Mouse (Mus musculus) limb, embryonic 14.5 days (tissue): ENCODE data around the gene Ppil1. TPM values are rescaled to one million over a fixed set of nuclear protein-coding genes. Genes with fewer than 3 reads are reported as not detected.
"Not testable (repeated sequence)": the region's sequence is repeated elsewhere in the genome, so short reads cannot be mapped to it uniquely, and the experiment has no call there.

ENCODE experiments used
- ATAC-seq: fragments of 200-750 bp; cut with Nextera tagmentation; 2 replicates; pipeline ENCODE4 v1.8.0; 2017; ENCODE audit warnings: low read depth, moderate number of reproducible peaks, moderate TSS enrichment; ENCODE audit not compliant: low FRiP score
- DNase-seq: peaks from one replicate; pipeline ENCODE4 v3.0.0-alpha.2; 2015; ENCODE audit warnings: low spot score
- H3K27ac ChIP-seq: fragments of 300-500 bp; sonication (generic); replicated peaks from 2 replicates; pipeline ENCODE4 v1.5.1; 2014; ENCODE audit warnings: low read depth, mild to moderate bottlenecking, low read length, moderate library complexity, mixed read lengths
- H3K27me3 ChIP-seq: fragments of 300-500 bp; sonication (generic); 2 replicates; pipeline ENCODE4 v1.6.1; 2014; ENCODE audit warnings: low read length, mixed read lengths; ENCODE audit not compliant: control insufficient read depth, insufficient read depth
- H3K36me3 ChIP-seq: fragments of 300-500 bp; sonication (generic); 2 replicates; pipeline ENCODE4 v1.6.1; 2014; ENCODE audit warnings: mild to moderate bottlenecking, low read length, moderate library complexity, mixed read lengths; ENCODE audit not compliant: control insufficient read depth, insufficient read depth
- H3K4me1 ChIP-seq: fragments of 300-500 bp; sonication (generic); 2 replicates; pipeline ENCODE4 v1.6.1; 2014; ENCODE audit warnings: antibody characterized with exemption, low read length, mixed read lengths; ENCODE audit not compliant: control insufficient read depth, insufficient read depth
- H3K4me2 ChIP-seq: fragments of 300-500 bp; sonication (generic); replicated peaks from 2 replicates; pipeline ENCODE4 v1.6.1; 2014; ENCODE audit warnings: low read depth, mild to moderate bottlenecking, low read length, moderate library complexity; ENCODE audit not compliant: severe bottlenecking
- H3K4me3 ChIP-seq: fragments of 300-500 bp; sonication (generic); replicated peaks from 2 replicates; pipeline ENCODE4 v1.5.1; 2014; ENCODE audit warnings: low read length
- H3K9ac ChIP-seq: fragments of 300-500 bp; sonication (generic); 2 replicates; pipeline ENCODE4 v1.6.1; 2014; ENCODE audit warnings: mild to moderate bottlenecking, low read depth, low read length, moderate library complexity; ENCODE audit not compliant: severe bottlenecking
- H3K9me3 ChIP-seq: fragments of 300-500 bp; sonication (generic); 2 replicates; pipeline ENCODE4 v1.6.1; 2016; ENCODE audit warnings: low read length; ENCODE audit not compliant: control insufficient read depth
- POLR2A ChIP-seq: fragments of 200-500 bp; IDR thresholded peaks from 2 replicates; pipeline ENCODE4 v1.8.0; 2012; ENCODE audit warnings: inconsistent platforms, mild to moderate bottlenecking, moderate library complexity, borderline replicate concordance; ENCODE audit not compliant: insufficient read depth, insufficient read length; ENCODE audit errors: extremely low read depth
- WGBS: fragments of 180-500 bp; shearing (Covaris S2); extraction: QIAGEN DNeasy Blood & Tissue Kit; methylation state at CpG from one replicate; pipeline ENCODE4 v1.1.7; 2014; 5-methylcytosine and 5-hydroxymethylcytosine counted together
- polyA plus RNA-seq, 2 experiments: library from polyadenylated mRNA; depleted of rRNA in 1 of 2; stranded (reverse) in 1 of 2; unstranded in 1 of 2; fragments of >200 nt; fragmentation: Nextera tagmentation in 1 of 2; extraction: Ambion mirVana in 1 of 2; gene quantifications; 2 replicates each; pipeline versions ENCODE4 v1.2.1 to v1.2.3; 2012 to 2014

Gene Ppil1
- polyA plus RNA-seq, 2 experiments, result 78.5 to 130 TPM

- Histone ChIP-seq H3K27me3 (no peaks in the 10 kb centered on the region), H3K9me3 (no peaks in the 10 kb centered on the region), H3K36me3 (peaks cover 57% of the 10 kb centered on the region), H3K27ac (no peak overlapping the region), H3K4me3 (no peak overlapping the region), H3K4me1 (peaks cover 6% of the 10 kb centered on the region; the same call in 1 of the 2 replicates), H3K9ac (no peak overlapping the region), H3K4me2 (no peak overlapping the region)
- no peak for TF ChIP-seq POLR2A
- DNase-seq, result no peak
- ATAC-seq, result no peak; the same call in 1 of the 2 replicates
- 53% methylated on average over 9 of the region's 9 CpGs for WGBS
These were observed 10.3 kb downstream of the Ppil1 start for GRCm38 (mm10) chr17:29253684-29254083.

- ATAC-seq (no peak), DNase-seq (no peak)
- no peak overlapping the region for H3K9ac ChIP-seq
These were observed 10.8 kb downstream of the Ppil1 start for GRCm38 (mm10) chr17:29253236-29253635.

GRCm38 (mm10) chr17:29251608-29252390, 12.2 kb downstream of the Ppil1 start:
- Histone ChIP-seq H3K9me3 (no peaks in the 10 kb centered on the region), H3K4me3 (no peak overlapping the region), H3K9ac (no peak overlapping the region; the same call in 1 of the 2 replicates), H3K27ac (no peak overlapping the region), H3K4me2 (no peak overlapping the region), H3K36me3 (peaks cover 43% of the 10 kb centered on the region), H3K4me1 (peaks cover 6% of the 10 kb centered on the region; the same call in 1 of the 2 replicates), H3K27me3 (no peaks in the 10 kb centered on the region)
- DNase-seq (no peak), ATAC-seq (no peak)
- WGBS, result 66% methylated on average over 15 of the region's 15 CpGs
- no peak for TF ChIP-seq POLR2A

More at GRCm38 (mm10) chr17:29253236-29253635, 10.8 kb downstream of the Ppil1 start:
- peaks cover 57% of the 10 kb centered on the region for H3K36me3 ChIP-seq
- H3K27ac ChIP-seq, result no peak overlapping the region
- no peak for TF ChIP-seq POLR2A
- peaks cover 6% of the 10 kb centered on the region; the same call in 1 of the 2 replicates for H3K4me1 ChIP-seq
- no peak overlapping the region for H3K4me2 ChIP-seq
- no peak overlapping the region for H3K4me3 ChIP-seq
- no peaks in the 10 kb centered on the region for H3K9me3 ChIP-seq
- no peaks in the 10 kb centered on the region for H3K27me3 ChIP-seq
- 87% methylated on average over 2 of the region's 2 CpGs for WGBS

GRCm38 (mm10) chr17:29251006-29251405, 13.0 kb downstream of the Ppil1 start:
- ATAC-seq, H3K4me2 ChIP-seq, H3K27me3 ChIP-seq, DNase-seq, H3K9me3 ChIP-seq, H3K4me3 ChIP-seq, H3K9ac ChIP-seq, H3K27ac ChIP-seq: not testable (repeated sequence)
- WGBS, result 85% methylated on average over 14 of the region's 14 CpGs
- Histone ChIP-seq H3K36me3 (peaks cover 38% of the 10 kb centered on the region), H3K4me1 (peaks cover 11% of the 10 kb centered on the region)

- Histone ChIP-seq H3K4me3 (no peak overlapping the region), H3K27ac (no peak overlapping the region), H3K36me3 (peaks cover 37% of the 10 kb centered on the region), H3K4me1 (peaks cover 25% of the 10 kb centered on the region), H3K27me3 (no peaks in the 10 kb centered on the region), H3K4me2 (no peak overlapping the region), H3K9me3 (no peaks in the 10 kb centered on the region), H3K9ac (no peak overlapping the region)
- ATAC-seq (no peak), DNase-seq (peak; percentile 66)
- 62% methylated on average over 9 of the region's 9 CpGs for WGBS
- no peak for TF ChIP-seq POLR2A
These were observed 14.5 kb downstream of the Ppil1 start for GRCm38 (mm10) chr17:29249512-29249911.

- no peak overlapping the region for H3K9ac ChIP-seq
- peaks cover 25% of the 10 kb centered on the region for H3K4me1 ChIP-seq
- WGBS, result 75% methylated on average over 13 of the region's 13 CpGs
- peaks cover 31% of the 10 kb centered on the region for H3K36me3 ChIP-seq
- H3K27me3 ChIP-seq, result no peaks in the 10 kb centered on the region
- H3K27ac ChIP-seq, result no peak overlapping the region
- no peak overlapping the region for H3K4me3 ChIP-seq
- no peak for TF ChIP-seq POLR2A
- H3K4me2 ChIP-seq, result no peak overlapping the region
- H3K9me3 ChIP-seq, result no peaks in the 10 kb centered on the region
- DNase-seq, result no peak
- ATAC-seq, result no peak
These were observed 16.1 kb downstream of the Ppil1 start for GRCm38 (mm10) chr17:29247881-29248280.
